Mouse (Mus musculus) limb, embryonic 12.5 days (tissue): ENCODE data around the gene Cope. TPM values are rescaled to one million over a fixed set of nuclear protein-coding genes. Genes with fewer than 3 reads are reported as not detected.

Experiments used
- ATAC-seq: fragments of 200-750 bp; cut with Nextera tagmentation; 2 replicates; pipeline ENCODE4 v1.8.0; 2017; ENCODE audit warnings: low read depth, moderate TSS enrichment; ENCODE audit not compliant: insufficient number of reproducible peaks, insufficient read depth, low FRiP score, low TSS enrichment
- H3K27ac ChIP-seq: fragments of 300-500 bp; sonication (generic); 2 replicates; pipeline ENCODE4 v1.5.1; 2016; ENCODE audit warnings: mild to moderate bottlenecking, moderate library complexity
- H3K27me3 ChIP-seq: fragments of 300-500 bp; sonication (generic); 2 replicates; pipeline ENCODE4 v1.6.1; 2016; ENCODE audit warnings: mild to moderate bottlenecking, moderate library complexity
- H3K36me3 ChIP-seq: fragments of 300-500 bp; sonication (generic); 2 replicates; pipeline ENCODE4 v1.6.1; 2016; ENCODE audit warnings: mild to moderate bottlenecking, moderate library complexity
- H3K4me1 ChIP-seq: fragments of 300-500 bp; sonication (generic); replicated peaks from 2 replicates; pipeline ENCODE4 v1.6.1; 2016
- H3K4me2 ChIP-seq: fragments of 300-500 bp; sonication (generic); 2 replicates; pipeline ENCODE4 v1.6.1; 2016; ENCODE audit warnings: mild to moderate bottlenecking, moderate library complexity
- H3K4me3 ChIP-seq: fragments of 300-500 bp; sonication (generic); replicated peaks from 2 replicates; pipeline ENCODE4 v1.5.1; 2016; ENCODE audit warnings: mild to moderate bottlenecking
- H3K9ac ChIP-seq: fragments of 300-500 bp; sonication (generic); replicated peaks from 2 replicates; pipeline ENCODE4 v1.6.1; 2016; ENCODE audit warnings: mild to moderate bottlenecking, moderate library complexity
- H3K9me3 ChIP-seq: fragments of 300-500 bp; sonication (generic); 2 replicates; pipeline ENCODE4 v1.6.1; 2016; ENCODE audit warnings: mild to moderate bottlenecking, moderate library complexity
- WGBS: fragments of 180-500 bp; shearing (Covaris S2); methylation state at CpG from one replicate; pipeline ENCODE4 v1.1.7; 2016; 5-methylcytosine and 5-hydroxymethylcytosine counted together
- polyA plus RNA-seq: library from polyadenylated mRNA; unstranded; fragments of >200 nt; fragmentation: Nextera tagmentation; extraction: Ambion mirVana; gene quantifications from 2 replicates; pipeline ENCODE4 v1.2.1, GENCODE M21; 2016

Cope gene
- polyA plus RNA-seq, 1 experiment from 2014 or later: 269 TPM

- ATAC-seq: no peak
- 78% methylated on average over 1 of the region's 1 CpGs for WGBS
- H3K4me3 ChIP-seq: no peak overlapping the region
- no peak overlapping the region for H3K27ac ChIP-seq
- no peaks in the 10 kb centered on the region for H3K27me3 ChIP-seq
- H3K9me3 ChIP-seq: no peaks in the 10 kb centered on the region
- peaks cover 64% of the 10 kb centered on the region for H3K4me1 ChIP-seq
- no peak overlapping the region for H3K9ac ChIP-seq
- H3K36me3 ChIP-seq: peaks cover 63% of the 10 kb centered on the region
- H3K4me2 ChIP-seq: no peak overlapping the region
Measured at GRCm38 (mm10) chr8:70347860-70348420, 45.6 kb downstream of the Cope start.

GRCm38 (mm10) chr8:70351035-70351999 lies 49.0 kb downstream of the Cope start:
- H3K36me3 ChIP-seq: peaks cover 40% of the 10 kb centered on the region

GRCm38 (mm10) chr8:70352000-70352384 lies 49.7 kb downstream of the Cope start:
- 24% methylated on average over 3 of the region's 3 CpGs for whole genome bisulfite sequencing
- H3K4me3 ChIP-seq: peak overlapping the region; percentile 100
- no peak for ATAC-seq
- peak overlapping the region; percentile 42; the same call in 1 of the 2 replicates for H3K27ac ChIP-seq
- peak overlapping the region; percentile 100 for H3K4me2 ChIP-seq
- H3K4me1 ChIP-seq: peaks cover 51% of the 10 kb centered on the region
- H3K27me3 ChIP-seq: no peaks in the 10 kb centered on the region
- peak overlapping the region; percentile 99 for H3K9ac ChIP-seq
- no peaks in the 10 kb centered on the region for H3K9me3 ChIP-seq
- H3K36me3 ChIP-seq: peaks cover 35% of the 10 kb centered on the region

More at GRCm38 (mm10) chr8:70351035-70351999, 49.0 kb downstream of the Cope start:
- peak overlapping the region; percentile 100 for H3K4me2 ChIP-seq
- no peaks in the 10 kb centered on the region for H3K27me3 ChIP-seq
- no peak for ATAC-seq
- H3K9me3 ChIP-seq: no peaks in the 10 kb centered on the region
- H3K9ac ChIP-seq: peak overlapping the region; percentile 99
- peaks cover 51% of the 10 kb centered on the region for H3K4me1 ChIP-seq
- H3K4me3 ChIP-seq: peak overlapping the region; percentile 100
- H3K27ac ChIP-seq: peak overlapping the region; percentile 42; the same call in 1 of the 2 replicates
- WGBS: 58% methylated on average over 15 of the region's 15 CpGs

DNA sequence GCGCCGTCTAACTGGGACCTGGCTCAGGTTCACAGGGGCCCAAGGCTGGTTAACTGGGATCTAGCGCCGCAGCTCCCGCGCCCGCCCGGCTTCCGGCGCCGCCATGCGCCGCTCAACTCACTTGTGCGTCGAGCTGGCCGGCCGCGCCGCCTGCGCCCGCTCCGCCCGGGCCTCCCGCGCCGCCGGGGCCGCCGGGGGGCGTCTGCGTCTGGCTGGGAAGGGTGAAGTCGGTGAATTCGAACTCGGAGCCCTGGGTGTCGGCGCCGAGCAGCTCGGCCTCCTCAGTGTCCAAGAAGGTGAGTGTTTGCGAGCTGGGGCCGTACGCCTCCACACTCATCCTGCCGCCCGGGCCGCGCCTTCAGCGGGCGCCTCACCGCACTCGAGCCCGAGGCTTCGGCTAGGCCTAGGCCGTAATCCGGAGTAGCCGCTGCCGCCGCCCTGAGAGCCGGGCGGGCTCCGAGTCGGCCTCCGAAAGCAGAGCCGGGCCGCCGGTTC lies 50.4 kb downstream of the Cope start:
- peak overlapping the region; percentile 100 for H3K4me2 ChIP-seq
- no peaks in the 10 kb centered on the region for H3K9me3 ChIP-seq
- peak overlapping the region; percentile 99 for H3K9ac ChIP-seq
- H3K4me3 ChIP-seq: peak overlapping the region; percentile 100
- under 1% methylated on average over 61 of the region's 64 CpGs for WGBS
- H3K27ac ChIP-seq: peak overlapping the region; percentile 89
- H3K36me3 ChIP-seq: peaks cover 31% of the 10 kb centered on the region
- peaks cover 51% of the 10 kb centered on the region for H3K4me1 ChIP-seq
- H3K27me3 ChIP-seq: no peaks in the 10 kb centered on the region
- peak; percentile 4; the same call in 1 of the 2 replicates for ATAC-seq

- H3K4me3 ChIP-seq: peak within 1 kb of the TSS; percentile 100
- H3K27ac ChIP-seq: peak within 1 kb of the TSS; percentile 89
- H3K36me3 ChIP-seq: peaks cover 25% of the 10 kb centered on the region
- peaks cover 46% of the 10 kb centered on the region for H3K4me1 ChIP-seq
- peak within 1 kb of the TSS; percentile 100 for H3K4me2 ChIP-seq
- peak within 1 kb of the TSS; percentile 99 for H3K9ac ChIP-seq
- WGBS: under 1% methylated on average over 53 of the region's 69 CpGs
- peaks cover under 1% of the 10 kb centered on the region; the same call in 1 of the 2 replicates for H3K27me3 ChIP-seq
- ATAC-seq: peak; percentile 87
- H3K9me3 ChIP-seq: no peaks in the 10 kb centered on the region
Measured at GRCm38 (mm10) chr8:70353194-70353817, 51.0 kb downstream of the Cope start, which contains the start of gene Upf1. Upf1 (minus strand) TSS chr8:70353278.

DNA sequence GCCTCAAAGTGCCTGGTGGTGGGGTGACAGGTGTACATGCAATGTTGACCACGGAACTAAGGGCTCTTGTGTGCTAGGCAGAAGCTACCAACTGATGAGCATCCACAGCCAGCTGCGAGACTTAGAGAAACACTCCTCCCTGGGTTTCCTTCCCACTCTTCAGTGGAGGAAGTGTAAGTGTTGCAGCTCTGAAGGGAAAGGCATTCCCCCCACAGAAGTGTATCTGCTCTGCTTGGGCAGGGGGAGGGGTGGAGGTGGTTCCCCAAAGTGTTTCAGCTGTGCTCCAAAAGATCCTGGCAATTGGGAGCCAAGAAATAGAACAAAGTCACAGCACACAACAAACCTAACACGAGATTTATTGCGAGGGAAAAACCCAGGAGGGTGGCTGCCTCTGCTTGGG lies 51.7 kb downstream of the Cope start:
- H3K27ac ChIP-seq: peak overlapping the region; percentile 89; the same call in 1 of the 2 replicates
- H3K9me3 ChIP-seq: no peaks in the 10 kb centered on the region
- H3K9ac ChIP-seq: peak overlapping the region; percentile 99; the same call in 1 of the 2 replicates
- H3K36me3 ChIP-seq: peaks cover 18% of the 10 kb centered on the region
- 68% methylated on average over 4 of the region's 4 CpGs for WGBS
- peak overlapping the region; percentile 100 for H3K4me3 ChIP-seq
- H3K4me2 ChIP-seq: peak overlapping the region; percentile 100
- peak; percentile 16; the same call in 1 of the 2 replicates for ATAC-seq
- H3K4me1 ChIP-seq: peaks cover 39% of the 10 kb centered on the region
- H3K27me3 ChIP-seq: peaks cover 8% of the 10 kb centered on the region; the same call in 1 of the 2 replicates

DNA sequence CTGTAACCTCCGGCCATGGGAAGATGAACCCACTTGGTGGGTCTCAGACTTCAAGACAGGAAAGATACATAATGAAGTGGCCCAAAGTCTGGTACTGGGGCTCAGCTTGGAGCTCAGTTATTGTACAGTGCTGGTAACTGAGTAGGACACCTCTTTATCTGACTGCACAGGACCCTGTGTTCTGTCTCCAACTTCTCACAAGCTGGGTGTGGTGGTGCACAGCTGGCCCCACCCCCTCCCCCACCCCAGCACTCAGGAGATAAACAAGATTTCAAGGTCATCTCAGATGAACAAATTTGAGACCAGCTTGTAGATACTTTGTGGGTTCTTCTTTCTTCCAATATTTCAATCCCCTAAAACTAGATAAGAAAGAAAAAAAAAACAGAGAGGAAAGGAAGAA lies 53.8 kb downstream of the Cope start:
- Histone ChIP-seq H3K4me2 (no peak overlapping the region), H3K27ac (no peak overlapping the region)

DNA sequence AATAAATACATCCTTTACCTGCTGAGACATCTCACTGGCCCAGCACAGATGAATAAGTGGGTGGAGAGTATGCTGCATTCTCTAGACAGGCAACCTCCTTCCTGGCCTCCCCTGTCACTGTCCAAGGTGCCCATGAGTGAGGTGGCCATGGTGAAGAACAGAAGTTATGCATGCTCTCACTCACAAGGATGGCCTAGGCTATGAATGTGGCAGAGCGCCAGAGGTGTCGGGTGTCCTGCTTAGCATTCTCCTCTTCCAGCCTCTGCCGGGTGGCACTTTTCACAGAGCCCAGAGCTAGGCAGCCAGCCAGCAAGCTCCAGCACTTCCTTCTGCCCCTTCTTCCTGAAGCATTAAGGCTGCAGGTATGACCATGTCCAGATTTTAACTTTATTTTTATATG lies 57.1 kb downstream of the Cope start:
- Histone ChIP-seq H3K4me2 (no peak overlapping the region), H3K9me3 (no peaks in the 10 kb centered on the region), H3K27me3 (peaks cover 14% of the 10 kb centered on the region), H3K27ac (no peak overlapping the region), H3K4me1 (peaks cover 4% of the 10 kb centered on the region), H3K9ac (no peak overlapping the region), H3K36me3 (no peaks in the 10 kb centered on the region), H3K4me3 (no peak overlapping the region)
- ATAC-seq: no peak
- 28% methylated on average over 3 of the region's 3 CpGs for WGBS

More for the DNA sequence above, 53.8 kb downstream of the Cope start:
- ATAC-seq: no peak
- 0 out of 2 replicates have a peak, but pooled peaks cover under 1% of the 10 kb centered on the region for H3K36me3 ChIP-seq
- no peak overlapping the region for H3K9ac ChIP-seq
- H3K9me3 ChIP-seq: no peaks in the 10 kb centered on the region
- peaks cover 11% of the 10 kb centered on the region; the same call in 1 of the 2 replicates for H3K27me3 ChIP-seq
- H3K4me3 ChIP-seq: no peak overlapping the region
- peaks cover 22% of the 10 kb centered on the region for H3K4me1 ChIP-seq
- WGBS: 93% methylated on average over 1 of the region's 1 CpGs

DNA sequence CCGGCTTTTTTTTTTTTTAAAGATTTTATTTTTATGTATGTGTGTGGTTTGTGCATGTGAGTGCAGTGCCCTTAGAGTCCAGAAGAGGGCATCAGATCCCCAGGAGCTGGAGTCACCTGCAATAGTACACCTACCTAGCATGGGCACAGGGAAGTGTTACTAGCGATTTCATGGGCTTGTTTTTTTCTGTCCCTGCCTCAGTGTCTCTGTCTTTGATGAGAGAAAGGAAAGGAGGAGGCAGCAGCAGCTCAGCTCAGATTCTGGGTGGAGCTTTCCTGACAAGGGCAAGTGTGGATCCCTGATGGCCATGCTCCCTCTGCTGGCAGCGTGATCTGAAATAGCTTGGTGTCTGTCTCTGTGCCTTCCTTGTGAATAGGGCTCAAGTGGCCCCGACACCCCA lies 58.5 kb downstream of the Cope start:
- no peak overlapping the region for H3K4me3 ChIP-seq
- no peak overlapping the region for H3K4me2 ChIP-seq
- H3K9ac ChIP-seq: no peak overlapping the region
- no peaks in the 10 kb centered on the region for H3K36me3 ChIP-seq
- peaks cover 4% of the 10 kb centered on the region for H3K4me1 ChIP-seq
- peaks cover 14% of the 10 kb centered on the region for H3K27me3 ChIP-seq
- no peak overlapping the region for H3K27ac ChIP-seq
- ATAC-seq: no peak
- no peaks in the 10 kb centered on the region for H3K9me3 ChIP-seq
- 56% methylated on average over 4 of the region's 4 CpGs for WGBS

GRCm38 (mm10) chr8:70361484-70362032 lies 59.2 kb downstream of the Cope start:
- Histone ChIP-seq H3K27me3 (peaks cover 14% of the 10 kb centered on the region), H3K4me3 (no peak overlapping the region), H3K4me1 (peaks cover 4% of the 10 kb centered on the region), H3K4me2 (no peak overlapping the region), H3K27ac (0 out of 2 replicates have a peak overlapping the region, but pooled peaks have one; percentile 26), H3K9ac (no peak overlapping the region), H3K9me3 (no peaks in the 10 kb centered on the region), H3K36me3 (no peaks in the 10 kb centered on the region)
- ATAC-seq: no peak
- WGBS: 68% methylated on average over 10 of the region's 10 CpGs
